Mouse (Mus musculus) E14TG2a.4 (cell line): ENCODE measurements around the gene Ldhb.

ENCODE experiments used
- CTCF ChIP-seq: conservative IDR thresholded peaks from 2 replicates; pipeline ENCODE4 v1.5.1; 2014; ENCODE audit warnings: low read length
- POU5F1 ChIP-seq: IDR thresholded peaks from 2 replicates; pipeline ENCODE4 v1.6.1; 2014; ENCODE audit warnings: low read length, borderline replicate concordance

- no peak for TF ChIP-seq CTCF
- no peak for TF ChIP-seq POU5F1
These were observed 36.6 kb downstream of the Ldhb start for GRCm38 (mm10) chr6:142471141-142471540.
